Mouse (Mus musculus) neural tube, embryonic 11.5 days (tissue): ENCODE results near the gene Gm4869. TPM values are rescaled to one million over a fixed set of nuclear protein-coding genes. Genes with fewer than 3 reads are reported as not detected.

ENCODE experiments used
- ATAC-seq: fragments of 200-750 bp; cut with Nextera tagmentation; 2 replicates; pipeline ENCODE4 v1.8.0; 2017; ENCODE audit warnings: moderate number of reproducible peaks, mild to moderate bottlenecking, moderate TSS enrichment, moderate library complexity; ENCODE audit not compliant: insufficient read depth, low FRiP score, low TSS enrichment
- DNase-seq: peaks from one replicate; pipeline ENCODE4 v3.0.0-alpha.2; 2015; ENCODE audit warnings: low spot score
- H3K27ac ChIP-seq: fragments of 300-500 bp; sonication (generic); 2 replicates; pipeline ENCODE4 v1.5.1; 2014; ENCODE audit warnings: low read depth, mild to moderate bottlenecking, low read length
- H3K27me3 ChIP-seq: fragments of 300-500 bp; sonication (generic); 2 replicates; pipeline ENCODE4 v1.6.1; 2014; ENCODE audit warnings: mild to moderate bottlenecking, low read length, mixed read lengths; ENCODE audit not compliant: control insufficient read depth, insufficient read depth
- H3K36me3 ChIP-seq: fragments of 300-500 bp; sonication (generic); 2 replicates; pipeline ENCODE4 v1.6.1; 2014; ENCODE audit warnings: mild to moderate bottlenecking, low read length, moderate library complexity, mixed read lengths; ENCODE audit not compliant: control insufficient read depth, insufficient read depth
- H3K4me1 ChIP-seq: fragments of 300-500 bp; sonication (generic); 2 replicates; pipeline ENCODE4 v1.6.1; 2014; ENCODE audit warnings: low read length, mixed read lengths; ENCODE audit not compliant: control insufficient read depth, insufficient read depth
- H3K4me2 ChIP-seq: fragments of 300-500 bp; sonication (generic); 2 replicates; pipeline ENCODE4 v1.6.1; 2014; ENCODE audit warnings: low read depth, mild to moderate bottlenecking, moderate library complexity
- H3K4me3 ChIP-seq: fragments of 300-500 bp; sonication (generic); 2 replicates; pipeline ENCODE4 v1.5.1; 2014; ENCODE audit warnings: low read depth, low read length
- H3K9ac ChIP-seq: fragments of 300-500 bp; sonication (generic); 2 replicates; pipeline ENCODE4 v1.6.1; 2014; ENCODE audit warnings: mild to moderate bottlenecking, low read length
- H3K9me3 ChIP-seq: fragments of 300-500 bp; sonication (generic); 2 replicates; pipeline ENCODE4 v1.6.1; 2016; ENCODE audit warnings: low read length; ENCODE audit not compliant: control insufficient read depth
- WGBS: fragments of 180-500 bp; shearing (Covaris S2); extraction: QIAGEN DNeasy Blood & Tissue Kit; methylation state at CpG from one replicate; pipeline ENCODE4 v1.1.7; 2014; 5-methylcytosine and 5-hydroxymethylcytosine counted together
- microRNA-seq: library from miRNA; unstranded; fragments of <30 nt; microRNA quantifications from one replicate; pipeline ENCODE4, GENCODE M21; 2016
- polyA plus RNA-seq: library from polyadenylated mRNA; unstranded; fragments of >200 nt; fragmentation: Nextera tagmentation; extraction: Ambion mirVana; gene quantifications from 2 replicates; pipeline ENCODE4 v1.2.1, GENCODE M21; 2014

Gm4869 gene
- polyA plus RNA-seq, 1 experiment from 2014 or later, result not detected

DNA sequence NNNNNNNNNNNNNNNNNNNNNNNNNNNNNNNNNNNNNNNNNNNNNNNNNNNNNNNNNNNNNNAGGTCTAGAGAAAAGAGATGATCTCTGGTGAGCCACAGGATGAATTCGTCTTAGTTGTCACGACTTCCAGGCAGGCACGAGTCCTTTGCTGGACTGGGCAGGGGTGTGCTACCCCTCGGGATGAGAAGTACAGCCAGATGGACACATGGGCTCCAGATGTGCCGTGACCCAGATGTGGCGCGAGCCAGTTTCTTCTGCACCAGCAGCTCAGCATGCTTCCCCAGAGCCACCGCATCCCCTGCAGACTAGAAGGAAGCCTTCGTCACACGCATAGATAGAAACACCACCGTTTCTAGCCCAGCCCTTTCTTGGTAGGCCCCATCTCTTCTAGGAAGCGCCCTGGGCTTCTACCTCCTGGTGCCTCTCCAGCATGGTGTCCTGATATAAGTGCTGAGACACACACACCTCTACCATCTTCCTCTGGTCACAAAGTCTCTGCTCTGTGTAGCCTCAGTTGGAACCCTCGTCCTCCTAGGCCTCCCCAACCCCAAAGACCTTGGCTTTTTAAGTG lies 92.8 kb downstream of the Gm4869 start:
- Histone ChIP-seq H3K9ac (no peak overlapping the region), H3K27ac (no peak overlapping the region), H3K36me3 (no peaks in the 10 kb centered on the region), H3K4me2 (no peak overlapping the region), H3K9me3 (no peaks in the 10 kb centered on the region), H3K27me3 (no peaks in the 10 kb centered on the region), H3K4me1 (no peaks in the 10 kb centered on the region), H3K4me3 (no peak overlapping the region)
- 53% methylated on average over 13 of the region's 13 CpGs for WGBS
- ATAC-seq (no peak), DNase-seq (peak; percentile 28)

GRCm38 (mm10) chr5:140540106-140540505 lies 94.7 kb downstream of the Gm4869 start:
- DNase-seq (peak; percentile 82), ATAC-seq (peak; percentile 61; the same call in 1 of the 2 replicates)
- WGBS, result 14% methylated on average over 8 of the region's 8 CpGs

GRCm38 (mm10) chr5:140542811-140543575 lies 97.5 kb downstream of the Gm4869 start:
- no peak for DNase-seq

More at GRCm38 (mm10) chr5:140540106-140540505, 94.7 kb downstream of the Gm4869 start:
- no peak overlapping the region for H3K4me2 ChIP-seq
- no peaks in the 10 kb centered on the region for H3K27me3 ChIP-seq
- H3K4me3 ChIP-seq, result no peak overlapping the region
- H3K9ac ChIP-seq, result no peak overlapping the region
- no peak overlapping the region for H3K27ac ChIP-seq
- H3K36me3 ChIP-seq, result no peaks in the 10 kb centered on the region
- H3K4me1 ChIP-seq, result no peaks in the 10 kb centered on the region
- no peaks in the 10 kb centered on the region for H3K9me3 ChIP-seq

More at GRCm38 (mm10) chr5:140542811-140543575, 97.5 kb downstream of the Gm4869 start:
- H3K4me2 ChIP-seq, result no peak overlapping the region
- no peak overlapping the region for H3K27ac ChIP-seq
- H3K9ac ChIP-seq, result no peak overlapping the region
- no peak overlapping the region for H3K4me3 ChIP-seq
- H3K36me3 ChIP-seq, result no peaks in the 10 kb centered on the region
- no peaks in the 10 kb centered on the region for H3K4me1 ChIP-seq
- 82% methylated on average over 9 of the region's 9 CpGs for WGBS
- ATAC-seq, result no peak
- no peaks in the 10 kb centered on the region for H3K9me3 ChIP-seq
- H3K27me3 ChIP-seq, result no peaks in the 10 kb centered on the region

Small RNAs within 50 kb of the gene (microRNA-seq; reads per million reads assigned to microRNA genes)
- 1.0 reads per million for gene Mir7038

Other genes with a start within 250 kb of the Gm4869 start
- gene Mad1l1, start 124.1 kb upstream of the Gm4869 start, polyA plus RNA-seq, result 48.5 and 51.9 TPM in 2 replicates
- gene Nudt1, start 124.0 kb upstream of the Gm4869 start, polyA plus RNA-seq, result 47.1 and 50.9 TPM in 2 replicates
- gene Mrm2, start 113.7 kb upstream of the Gm4869 start, polyA plus RNA-seq, result 19.2 and 20.1 TPM in 2 replicates
- gene Snx8, start 56.4 kb upstream of the Gm4869 start, polyA plus RNA-seq, result 8.4 and 10.0 TPM in 2 replicates
- gene Eif3b, start 26.3 kb upstream of the Gm4869 start, polyA plus RNA-seq, result 195 and 198 TPM in 2 replicates
- 14.4 and 15.5 TPM in 2 replicates for gene Chst12, start 59.9 kb downstream of the Gm4869 start, polyA plus RNA-seq
- gene Grifin, start 119.4 kb downstream of the Gm4869 start, polyA plus RNA-seq, result not detected in 2 replicates
- 35.4 and 37.5 TPM in 2 replicates for gene Lfng, start 161.7 kb downstream of the Gm4869 start, polyA plus RNA-seq
- gene Ttyh3, start 203.4 kb downstream of the Gm4869 start, polyA plus RNA-seq, result 61.0 and 65.0 TPM in 2 replicates